Mouse (Mus musculus) kidney, adult 2 months (tissue): ENCODE measurements around the gene Col3a1. TPM values are rescaled to one million over a fixed set of nuclear protein-coding genes. Genes with fewer than 3 reads are reported as not detected.
A peak's percentile ranks its signal among the peaks of the same experiment; 100 is the strongest.

Experiments
- DNase-seq: peaks from one replicate; pipeline ENCODE4 v3.0.0; 2021
- H3K27ac ChIP-seq: fragments of 200-500 bp; 2 replicates; pipeline ENCODE4 v1.5.1; 2012; ENCODE audit warnings: low read depth, low read length, control low read depth, inconsistent platforms; ENCODE audit not compliant: insufficient read depth
- H3K27me3 ChIP-seq: fragments of 200-500 bp; replicated peaks from 2 replicates; pipeline ENCODE4 v1.6.1; 2012; ENCODE audit warnings: mild to moderate bottlenecking, moderate library complexity, low read length, inconsistent platforms; ENCODE audit not compliant: control insufficient read depth, insufficient read depth
- H3K36me3 ChIP-seq: fragments of 200-500 bp; 2 replicates; pipeline ENCODE4 v1.6.1; 2012; ENCODE audit warnings: mild to moderate bottlenecking, moderate library complexity, low read length, inconsistent platforms; ENCODE audit not compliant: control insufficient read depth, insufficient read depth
- H3K4me1 ChIP-seq: fragments of 200-500 bp; 2 replicates; pipeline ENCODE4 v1.6.1; 2011; ENCODE audit warnings: low read length; ENCODE audit not compliant: control insufficient read depth, insufficient read depth
- H3K4me3 ChIP-seq: fragments of 200-500 bp; 2 replicates; pipeline ENCODE4 v1.5.1; 2011; ENCODE audit warnings: mild to moderate bottlenecking, low read depth, low read length, control low read depth; ENCODE audit not compliant: insufficient read depth
- CTCF ChIP-seq: fragments of 200-500 bp; conservative IDR thresholded peaks from 2 replicates; pipeline ENCODE4 v1.5.1; 2011; ENCODE audit warnings: low read depth, mild to moderate bottlenecking, control low read depth, low read length, moderate library complexity, mixed read lengths; ENCODE audit not compliant: insufficient read depth, insufficient read length
- POLR2A ChIP-seq: fragments of 200-500 bp; IDR thresholded peaks from one replicate; pipeline ENCODE4 v1.6.1; 2011; ENCODE audit warnings: low read depth, low read length, control low read depth
- WGBS: fragments of 180-500 bp; shearing (Covaris S2); methylation state at CpG from one replicate; pipeline ENCODE4 v1.1.7; 2018; 5-methylcytosine and 5-hydroxymethylcytosine counted together
- polyA plus RNA-seq: library from polyadenylated mRNA; depleted of rRNA; stranded (reverse); fragments of >200 nt; gene quantifications from 2 replicates; pipeline ENCODE4 v1.2.3, GENCODE M21; 2012; rRNA removed

Col3a1 gene
- polyA plus RNA-seq, 1 experiment, result 30.2 TPM

DNA sequence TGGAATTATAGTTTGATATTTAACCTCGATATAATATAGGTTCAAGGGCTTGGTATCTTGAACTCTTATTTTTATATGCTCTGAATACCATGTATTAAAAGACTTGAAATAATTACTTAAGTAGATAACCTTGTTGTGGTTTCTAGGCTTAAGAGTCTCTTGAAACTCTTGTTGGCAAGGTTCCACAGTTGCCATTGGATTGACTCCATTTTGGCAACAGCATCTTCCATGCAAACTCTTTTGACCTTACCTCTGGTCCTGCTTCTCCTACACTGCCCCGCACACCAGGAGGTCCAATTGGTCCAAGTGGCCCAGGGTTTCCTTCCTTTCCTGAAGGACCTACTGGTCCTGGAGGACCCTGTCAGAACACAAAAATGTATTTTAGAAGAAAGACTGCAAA lies 70.5 kb downstream of the Col3a1 start:
- 84% methylated on average over 2 of the region's 2 CpGs for WGBS
- Histone ChIP-seq H3K36me3 (no peaks in the 10 kb centered on the region), H3K27ac (no peak overlapping the region), H3K27me3 (no peaks in the 10 kb centered on the region; the same call in 1 of the 2 replicates), H3K4me1 (no peaks in the 10 kb centered on the region), H3K4me3 (no peak overlapping the region)
- no peak for TF ChIP-seq CTCF
- TF ChIP-seq POLR2A, result no peak
- peak; percentile 4 for DNase-seq

Other genes with a start within 250 kb of the Col3a1 start
- 6.0 and 6.3 TPM in 2 replicates for gene Col5a2, start 191.7 kb downstream of the Col3a1 start, polyA plus RNA-seq